Mouse (Mus musculus) thymus, postnatal 10 days (tissue): ENCODE measurements around the gene Slc16a14.

ENCODE experiments used
- DNase-seq, 2 experiments: peaks; one replicate each; pipeline ENCODE4 v3.0.0; 2021; ENCODE audit warnings: low spot score in 2 of 2

The Slc16a14 gene

DNA sequence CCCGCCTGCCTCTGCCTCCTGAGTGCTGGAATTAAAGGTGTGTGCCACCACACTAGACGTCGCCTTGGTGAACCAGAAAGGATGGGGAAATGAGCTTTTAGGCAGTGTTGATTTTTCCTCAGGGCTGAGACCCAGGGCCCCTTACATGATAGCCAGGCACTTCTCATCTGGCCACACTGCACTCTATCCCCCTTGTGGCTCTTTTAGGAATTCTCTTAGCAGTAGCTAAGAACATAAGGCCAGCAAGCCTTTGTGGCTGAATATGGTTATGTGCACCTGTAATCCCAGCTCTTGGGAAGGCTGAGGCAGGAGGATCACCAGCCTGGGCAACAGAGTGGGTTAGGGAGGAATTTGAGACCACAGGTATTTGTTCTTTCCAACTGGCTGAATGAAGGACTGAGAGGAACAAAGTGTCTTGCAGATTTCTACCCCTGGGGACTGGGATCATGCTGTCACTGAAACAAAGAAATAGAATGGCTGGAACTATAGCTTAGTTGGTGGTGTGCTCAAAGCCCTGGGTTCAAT lies 68.2 kb downstream of the Slc16a14 start:
- no peak for DNase-seq

DNA sequence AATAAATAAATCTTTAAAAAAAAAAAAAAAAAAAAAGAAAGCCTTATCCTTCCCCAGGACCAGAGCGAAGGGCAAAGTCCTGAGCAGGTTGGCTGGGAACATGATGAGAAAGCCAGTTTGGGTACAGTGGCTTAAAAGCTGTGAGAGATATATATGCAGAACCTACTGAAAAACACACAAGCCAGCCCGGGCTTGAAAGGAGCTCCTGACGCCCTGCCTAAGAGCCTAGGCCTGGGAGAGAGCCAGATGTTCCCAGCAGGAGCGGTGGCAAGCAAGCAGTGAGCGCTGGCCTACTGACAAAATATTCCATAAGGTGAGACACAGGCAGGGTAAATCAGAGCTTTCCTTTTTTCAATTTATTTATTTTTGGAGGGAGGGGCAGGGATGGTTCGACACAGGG lies 68.7 kb downstream of the Slc16a14 start:
- no peak for DNase-seq

- DNase-seq = no peak
These were observed 70.3 kb downstream of the Slc16a14 start for GRCm38 (mm10) chr1:84864645-84865044.

- no peak for DNase-seq
These were observed 73.7 kb downstream of the Slc16a14 start for GRCm38 (mm10) chr1:84861255-84861630.

- no peak for DNase-seq
These were observed 74.3 kb downstream of the Slc16a14 start for GRCm38 (mm10) chr1:84860360-84861254.

GRCm38 (mm10) chr1:84859597-84859996 lies 75.3 kb downstream of the Slc16a14 start:
- no peak for DNase-seq
